Mouse (Mus musculus): Measurements from ENCODE around the gene Ptprg.

DNA sequence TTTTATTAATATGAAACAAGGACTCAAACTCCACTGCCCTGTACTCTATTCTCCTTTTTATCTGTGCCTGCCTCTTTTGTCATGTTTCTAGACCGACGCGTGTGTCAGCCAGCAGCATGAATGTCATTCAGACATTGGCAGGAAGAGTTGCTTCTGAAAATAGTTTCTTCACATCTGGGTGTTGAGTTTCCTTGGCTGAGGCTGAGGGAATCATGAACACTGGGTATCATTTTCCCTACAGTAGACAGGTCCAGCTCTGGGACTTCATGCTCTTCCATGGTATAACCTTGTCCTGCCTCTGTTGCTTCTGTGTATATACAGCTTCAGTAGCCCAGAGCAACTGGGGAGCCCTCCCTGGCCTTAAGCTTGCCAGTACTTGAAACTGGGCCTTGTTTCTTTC is 310.0 kb downstream of the Ptprg start:
- TF ChIP-seq ZC3H11A (IDR thresholded peaks at IDR 0.05; ENCODE audit: low read depth, low read length) (no peak), USF1 (IDR thresholded peaks at IDR 0.05; ENCODE audit: low read depth, low read length) (no peak), GABPA (IDR thresholded peaks at IDR 0.05; ENCODE audit: low read depth, low read length) (no peak), EP300 (IDR thresholded peaks at IDR 0.05; ENCODE audit: low read depth in 1 of 2, low read length in 2 of 2) (no peak), CTCF (IDR thresholded peaks at IDR 0.05 in 2 of 3, conservative IDR thresholded peaks at IDR 0.05 in 1 of 3; ENCODE audit: control insufficient read depth in 1 of 3, insufficient read depth in 1 of 3, low read depth in 2 of 3, low read length in 3 of 3, poor library complexity in 1 of 3, severe bottlenecking in 1 of 3) (no peak), SIN3A (IDR thresholded peaks at IDR 0.05; ENCODE audit: low read length) (no peak), USF2 (IDR thresholded peaks at IDR 0.05; ENCODE audit: borderline replicate concordance in 1 of 2, insufficient read depth in 1 of 2, low read depth in 1 of 2, low read length in 2 of 2) (no peak), POLR2A (IDR thresholded peaks at IDR 0.05; ENCODE audit: control insufficient read depth in 1 of 2, insufficient read depth in 1 of 2, low read depth in 1 of 2, low read length in 2 of 2, poor library complexity in 1 of 2) (no peak), MAX (IDR thresholded peaks at IDR 0.05; ENCODE audit: low read length) (no peak), ELF1 (IDR thresholded peaks at IDR 0.05; ENCODE audit: low read depth, low read length) (no peak), POLR2AphosphoS2 (IDR thresholded peaks at IDR 0.05; ENCODE audit: low read length) (no peak), ZNF384 (IDR thresholded peaks at IDR 0.05; ENCODE audit: low read depth, low read length) (no peak), CHD2 (IDR thresholded peaks at IDR 0.05; ENCODE audit: low read length) (no peak), HCFC1 (IDR thresholded peaks at IDR 0.05; ENCODE audit: low read depth, low read length) (no peak)
